Mouse (Mus musculus): ENCODE measurements at regions not wholly inside any gene's neighbourhood (a gene's known extent, or its start where the extent isn't known, plus 50 kb on each side); places are given as distances from the start of the nearest gene placed in this dataset.

- Histone ChIP-seq H3K36me3 (ENCODE audit: control insufficient read depth, insufficient read depth, low read length, poor library complexity, severe bottlenecking) (no peaks in the 10 kb centered on the region), H3K27ac (ENCODE audit: insufficient read depth, low read depth, low read length, poor library complexity, severe bottlenecking) (no peak overlapping the region), H3K4me1 (ENCODE audit: control insufficient read depth in 2 of 2, insufficient read depth in 2 of 2, low read length in 2 of 2, poor library complexity in 1 of 2) (no peaks in the 10 kb centered on the region), H3K9me3 (ENCODE audit: control insufficient read depth, insufficient read depth, low read depth, low read length) (no peaks in the 10 kb centered on the region), H3K9ac (ENCODE audit: insufficient read depth, low read depth, low read length, poor library complexity, severe bottlenecking) (no peak overlapping the region), H3K4me3 (ENCODE audit: insufficient read depth in 1 of 2, low read depth in 1 of 2, low read length in 2 of 2, poor library complexity in 1 of 2, severe bottlenecking in 1 of 2) (no peak overlapping the region)
- DNase-seq (ENCODE audit: low read depth, low spot score), result no peak
- in situ Hi-C loops (cut with MboI; ENCODE audit: low sequenced_read_pairs in 2 of 2, unreplicated experiment in 2 of 2), result no loop called here
- TF ChIP-seq MAFK (IDR thresholded peaks at IDR 0.05; ENCODE audit: insufficient read depth, low read depth, low read length) (no peak), ZC3H11A (IDR thresholded peaks at IDR 0.05; ENCODE audit: borderline replicate concordance, low read depth, low read length) (no peak), ZNF384 (IDR thresholded peaks at IDR 0.05; ENCODE audit: low read depth, low read length) (no peak)
Measured at GRCm38 (mm10) chr13:83988517-83988916, 233.6 kb upstream of the Tmem161b start.

- TF ChIP-seq CHD2 (IDR thresholded peaks at IDR 0.05; ENCODE audit: low read depth, low read length) (no peak), ZC3H11A (IDR thresholded peaks at IDR 0.05; ENCODE audit: borderline replicate concordance, low read depth, low read length) (no peak), ZNF384 (IDR thresholded peaks at IDR 0.05; ENCODE audit: low read depth, low read length) (no peak), MAFK (IDR thresholded peaks at IDR 0.05; ENCODE audit: insufficient read depth, low read depth, low read length) (no peak), HCFC1 (IDR thresholded peaks at IDR 0.05; ENCODE audit: borderline replicate concordance, insufficient read depth, low read length) (no peak)
- no peak overlapping the region for H3K4me3 ChIP-seq (ENCODE audit: insufficient read depth in 1 of 2, low read depth in 1 of 2, low read length in 2 of 2, poor library complexity in 1 of 2, severe bottlenecking in 1 of 2)
- H3K9me3 ChIP-seq (ENCODE audit: control insufficient read depth, insufficient read depth, low read depth, low read length), result no peaks in the 10 kb centered on the region
- H3K27ac ChIP-seq (ENCODE audit: insufficient read depth, low read depth, low read length, poor library complexity, severe bottlenecking), result no peak overlapping the region
- H3K36me3 ChIP-seq (ENCODE audit: control insufficient read depth, insufficient read depth, low read length, poor library complexity, severe bottlenecking), result no peaks in the 10 kb centered on the region
- DNase-seq (ENCODE audit: low read depth, low spot score), result peak; percentile 17
- in situ Hi-C loops (cut with MboI; ENCODE audit: low sequenced_read_pairs in 2 of 2, unreplicated experiment in 2 of 2), result no loop called here
- no peak overlapping the region for H3K9ac ChIP-seq (ENCODE audit: insufficient read depth, low read depth, low read length, poor library complexity, severe bottlenecking)
- no peaks in the 10 kb centered on the region; a peak in 1 of 4 replicates for H3K4me1 ChIP-seq (ENCODE audit: control insufficient read depth in 2 of 2, insufficient read depth in 2 of 2, low read length in 2 of 2, poor library complexity in 1 of 2)
Measured at GRCm38 (mm10) chr13:83997599-83998369, 224.3 kb upstream of the Tmem161b start.

- no peaks in the 10 kb centered on the region for H3K36me3 ChIP-seq (ENCODE audit: control insufficient read depth, insufficient read depth, low read length, poor library complexity, severe bottlenecking)
- no peak overlapping the region for H3K9ac ChIP-seq (ENCODE audit: insufficient read depth, low read depth, low read length, poor library complexity, severe bottlenecking)
- no peaks in the 10 kb centered on the region for H3K9me3 ChIP-seq (ENCODE audit: control insufficient read depth, insufficient read depth, low read depth, low read length)
- no peak overlapping the region for H3K4me3 ChIP-seq (ENCODE audit: insufficient read depth in 1 of 2, low read depth in 1 of 2, low read length in 2 of 2, poor library complexity in 1 of 2, severe bottlenecking in 1 of 2)
- H3K27ac ChIP-seq (ENCODE audit: insufficient read depth, low read depth, low read length, poor library complexity, severe bottlenecking), result no peak overlapping the region
- H3K4me1 ChIP-seq (ENCODE audit: control insufficient read depth in 2 of 2, insufficient read depth in 2 of 2, low read length in 2 of 2, poor library complexity in 1 of 2), result peaks cover 0 to 2% of the 10 kb centered on the region in 2 experiments; a peak in 1 of 4 replicates
- in situ Hi-C loops (cut with MboI; ENCODE audit: low sequenced_read_pairs in 2 of 2, unreplicated experiment in 2 of 2), result no loop called here
- TF ChIP-seq ZC3H11A (IDR thresholded peaks at IDR 0.05; ENCODE audit: borderline replicate concordance, low read depth, low read length) (no peak), CHD2 (IDR thresholded peaks at IDR 0.05; ENCODE audit: low read depth, low read length) (no peak), HCFC1 (IDR thresholded peaks at IDR 0.05; ENCODE audit: borderline replicate concordance, insufficient read depth, low read length) (no peak), MAFK (IDR thresholded peaks at IDR 0.05; ENCODE audit: insufficient read depth, low read depth, low read length) (no peak), ZNF384 (IDR thresholded peaks at IDR 0.05; ENCODE audit: low read depth, low read length) (no peak)
- DNase-seq (ENCODE audit: low read depth, low spot score), result no peak
Measured at GRCm38 (mm10) chr13:84021771-84022170, 200.3 kb upstream of the Tmem161b start.

GRCm38 (mm10) chr13:84023021-84023420 is 199.1 kb upstream of the Tmem161b start:
- Histone ChIP-seq H3K9me3 (ENCODE audit: control insufficient read depth, insufficient read depth, low read depth, low read length) (no peaks in the 10 kb centered on the region), H3K4me3 (ENCODE audit: insufficient read depth in 1 of 2, low read depth in 1 of 2, low read length in 2 of 2, poor library complexity in 1 of 2, severe bottlenecking in 1 of 2) (no peak overlapping the region), H3K9ac (ENCODE audit: insufficient read depth, low read depth, low read length, poor library complexity, severe bottlenecking) (no peak overlapping the region), H3K36me3 (ENCODE audit: control insufficient read depth, insufficient read depth, low read length, poor library complexity, severe bottlenecking) (no peaks in the 10 kb centered on the region), H3K4me1 (ENCODE audit: control insufficient read depth in 2 of 2, insufficient read depth in 2 of 2, low read length in 2 of 2, poor library complexity in 1 of 2) (peaks cover 0 to 2% of the 10 kb centered on the region in 2 experiments; a peak in 1 of 4 replicates), H3K27ac (ENCODE audit: insufficient read depth, low read depth, low read length, poor library complexity, severe bottlenecking) (no peak overlapping the region)
- TF ChIP-seq MAFK (IDR thresholded peaks at IDR 0.05; ENCODE audit: insufficient read depth, low read depth, low read length), result no peak
- TF ChIP-seq ZNF384 (IDR thresholded peaks at IDR 0.05; ENCODE audit: low read depth, low read length), result no peak
- TF ChIP-seq CHD2 (IDR thresholded peaks at IDR 0.05; ENCODE audit: low read depth, low read length), result no peak
- no peak for TF ChIP-seq HCFC1 (IDR thresholded peaks at IDR 0.05; ENCODE audit: borderline replicate concordance, insufficient read depth, low read length)
- DNase-seq (ENCODE audit: low read depth, low spot score), result no peak
- in situ Hi-C loops (cut with MboI; ENCODE audit: low sequenced_read_pairs in 2 of 2, unreplicated experiment in 2 of 2), result no loop called here
